In the genomic region with DNA sequence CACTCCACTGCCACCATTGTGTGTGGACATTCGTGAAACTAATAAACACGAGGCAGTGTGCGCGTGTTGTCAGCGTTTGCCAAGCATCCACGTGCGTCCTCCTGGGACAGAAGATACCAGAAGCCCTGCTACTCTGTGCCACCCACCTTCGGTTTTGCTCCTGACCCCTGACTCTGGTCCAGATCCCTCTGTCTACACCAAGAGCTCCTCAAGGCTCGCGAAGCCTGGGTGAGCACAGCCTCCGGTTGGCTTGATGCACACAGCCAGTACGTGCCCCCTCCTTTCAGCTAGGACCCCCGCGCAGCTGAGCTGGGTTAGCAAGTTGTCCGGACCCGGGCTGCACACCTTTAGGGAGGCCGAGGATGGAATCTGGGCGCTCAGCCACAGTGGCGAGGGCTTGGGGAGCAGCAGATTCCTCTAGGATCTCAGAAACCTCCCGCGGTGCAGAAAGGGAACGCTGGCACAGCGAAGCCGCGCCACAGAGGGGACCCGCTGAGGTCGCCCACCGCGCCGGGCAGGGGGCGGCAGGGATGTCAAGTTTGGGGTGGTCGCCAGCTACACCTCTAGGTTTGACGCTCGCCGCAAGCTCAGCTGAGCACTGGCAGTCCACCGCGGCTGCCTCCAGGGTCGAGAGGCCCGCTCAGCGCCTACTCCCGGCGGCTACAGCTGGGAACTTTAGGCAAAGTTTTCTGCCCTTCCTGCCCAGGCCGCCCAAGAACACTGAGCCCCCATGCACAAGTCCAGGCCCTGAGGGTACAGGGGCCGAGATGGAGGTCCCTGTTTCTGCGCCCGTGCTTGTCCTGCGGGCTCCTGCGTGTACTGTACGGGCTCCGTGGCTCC, we compare ENCODE assay signal across 8 mouse cellular contexts. TPM values are rescaled to one million over a fixed set of nuclear protein-coding genes. Genes with fewer than 3 reads are reported as not detected.
DNase-seq lines count a peak whose midpoint lies in the region; ATAC-seq and TF ChIP-seq lines count a peak whose summit lies in the region.

No protein-coding gene starts in this region.

- H3K4me3 ChIP-seq in C2C12 (ENCODE audit: insufficient read depth, poor library complexity, severe bottlenecking), result peak overlapping the region; percentile 48
- peak overlapping the region; percentile 78 for H3K4me3 ChIP-seq in embryonic facial prominence, embryonic 15.5 days (replicated peaks)
- H3K4me3 ChIP-seq in heart, embryonic 13.5 days, result peak overlapping the region; percentile 81
- H3K4me3 ChIP-seq in kidney, embryonic 16.5 days (ENCODE audit: low read length), result peak overlapping the region; percentile 86
- peak overlapping the region; percentile 72 for H3K4me3 ChIP-seq in lung, embryonic 16.5 days (ENCODE audit: low read length)

- H3ac ChIP-seq in C2C12 (ENCODE audit: control insufficient read depth, insufficient read length, low read depth), result peak overlapping the region; percentile 69

- H3K4me2 ChIP-seq in embryonic facial prominence, embryonic 15.5 days (replicated peaks), result peak overlapping the region; percentile 71
- peak overlapping the region; percentile 91 for H3K4me2 ChIP-seq in heart, embryonic 13.5 days
- H3K4me2 ChIP-seq in kidney, embryonic 16.5 days (replicated peaks; ENCODE audit: low read depth, low read length), result peak overlapping the region; percentile 88
- peak overlapping the region; percentile 84 for H3K4me2 ChIP-seq in lung, embryonic 16.5 days (ENCODE audit: low read depth, low read length)

- peak; percentile 57 to 65 for DNase-seq in adrenal gland, adult 18-20 months (ENCODE audit: low spot score in 2 of 2)
- DNase-seq in ovary, postnatal 10 days (ENCODE audit: low spot score), result peak; percentile 44
- DNase-seq in yolk sac, embryonic 10.5 days (ENCODE audit: low spot score), result no peak

- no peak for TF ChIP-seq CTCF in C2C12 (IDR thresholded peaks at IDR 0.05; ENCODE audit: control insufficient read depth, insufficient read depth, insufficient read length)

- H3K27ac ChIP-seq in embryonic facial prominence, embryonic 15.5 days (replicated peaks), result peak overlapping the region; percentile 75; the same call in 1 of the 2 replicates
- peak overlapping the region; percentile 82 for H3K27ac ChIP-seq in heart, embryonic 13.5 days (replicated peaks)
- H3K27ac ChIP-seq in kidney, embryonic 16.5 days (ENCODE audit: low read length), result peak overlapping the region; percentile 75; the same call in 1 of the 2 replicates
- peak overlapping the region; percentile 84 for H3K27ac ChIP-seq in lung, embryonic 16.5 days (ENCODE audit: low read length)

- no peaks in the 10 kb centered on the region for H3K9me3 ChIP-seq in embryonic facial prominence, embryonic 15.5 days (replicated peaks)
- no peaks in the 10 kb centered on the region for H3K9me3 ChIP-seq in heart, embryonic 13.5 days
- peaks cover 2% of the 10 kb centered on the region; the same call in 1 of the 2 replicates for H3K9me3 ChIP-seq in kidney, embryonic 16.5 days (ENCODE audit: low read length)
- H3K9me3 ChIP-seq in lung, embryonic 16.5 days (ENCODE audit: control insufficient read depth, low read length), result 0 out of 2 replicates have a peak, but pooled peaks cover 2% of the 10 kb centered on the region

- H3K27me3 ChIP-seq in C2C12 (ENCODE audit: control insufficient read depth, insufficient read depth, insufficient read length), result no peaks in the 10 kb centered on the region
- H3K27me3 ChIP-seq in embryonic facial prominence, embryonic 15.5 days, result peaks cover 4% of the 10 kb centered on the region; the same call in 1 of the 2 replicates
- no peaks in the 10 kb centered on the region; the same call in 1 of the 2 replicates for H3K27me3 ChIP-seq in heart, embryonic 13.5 days (replicated peaks)
- H3K27me3 ChIP-seq in kidney, embryonic 16.5 days (ENCODE audit: insufficient read depth, low read length), result no peaks in the 10 kb centered on the region
- H3K27me3 ChIP-seq in lung, embryonic 16.5 days (ENCODE audit: control insufficient read depth, insufficient read depth, low read depth, low read length), result peaks cover 2% of the 10 kb centered on the region; the same call in 1 of the 2 replicates

- no peaks in the 10 kb centered on the region for H3K36me3 ChIP-seq in C2C12 (ENCODE audit: control insufficient read depth, insufficient read depth)
- no peaks in the 10 kb centered on the region for H3K36me3 ChIP-seq in embryonic facial prominence, embryonic 15.5 days
- H3K36me3 ChIP-seq in heart, embryonic 13.5 days, result no peaks in the 10 kb centered on the region
- H3K36me3 ChIP-seq in kidney, embryonic 16.5 days (ENCODE audit: insufficient read depth, low read length), result no peaks in the 10 kb centered on the region
- no peaks in the 10 kb centered on the region for H3K36me3 ChIP-seq in lung, embryonic 16.5 days (ENCODE audit: control insufficient read depth, insufficient read depth, low read length)

- 3% methylated on average over 45 of the region's 50 CpGs for WGBS in embryonic facial prominence, embryonic 15.5 days
- WGBS in heart, embryonic 13.5 days, result 5% methylated on average over 50 of the region's 50 CpGs
- WGBS in kidney, embryonic 16.5 days, result 2% methylated on average over 50 of the region's 50 CpGs
- WGBS in lung, embryonic 16.5 days, result 2% methylated on average over 49 of the region's 50 CpGs

- peak overlapping the region; percentile 70 for H3K9ac ChIP-seq in embryonic facial prominence, embryonic 15.5 days
- peak overlapping the region; percentile 95 for H3K9ac ChIP-seq in heart, embryonic 13.5 days
- H3K9ac ChIP-seq in kidney, embryonic 16.5 days (replicated peaks; ENCODE audit: low read length), result peak overlapping the region; percentile 92
- H3K9ac ChIP-seq in lung, embryonic 16.5 days (ENCODE audit: low read length), result peak overlapping the region; percentile 96

- no peaks in the 10 kb centered on the region for H3K79me3 ChIP-seq in C2C12 (ENCODE audit: low read depth)

- peak; percentile 32 for ATAC-seq in embryonic facial prominence, embryonic 15.5 days (ENCODE audit: insufficient number of reproducible peaks, low FRiP score, low TSS enrichment, low read depth)
- no peak for ATAC-seq in heart, embryonic 13.5 days (ENCODE audit: extremely low read depth, insufficient number of reproducible peaks, low FRiP score, low TSS enrichment)
- peak; percentile 4 for ATAC-seq in kidney, embryonic 16.5 days (ENCODE audit: low FRiP score, low TSS enrichment)
- peak; percentile 6; the same call in 1 of the 2 replicates for ATAC-seq in lung, embryonic 16.5 days (ENCODE audit: low read depth)

- H3K79me2 ChIP-seq in C2C12 (ENCODE audit: control insufficient read depth, insufficient read depth), result peaks cover 24% of the 10 kb centered on the region

- peaks cover 14% of the 10 kb centered on the region; the same call in 1 of the 2 replicates for H3K4me1 ChIP-seq in embryonic facial prominence, embryonic 15.5 days
- H3K4me1 ChIP-seq in heart, embryonic 13.5 days, result peaks cover 17% of the 10 kb centered on the region
- H3K4me1 ChIP-seq in kidney, embryonic 16.5 days (ENCODE audit: insufficient read depth, low read length), result peaks cover 30% of the 10 kb centered on the region
- H3K4me1 ChIP-seq in lung, embryonic 16.5 days (replicated peaks; ENCODE audit: control insufficient read depth, insufficient read depth, low read length), result peaks cover 20% of the 10 kb centered on the region

TF ChIP-seq in C2C12, 6 proteins besides CTCF, POLR2A, EP300 and RAD21:
- no peak for TF ChIP-seq USF1 (IDR thresholded peaks at IDR 0.05; ENCODE audit: low read depth)
- no peak for TF ChIP-seq MAX (IDR thresholded peaks at IDR 0.05)
- TF ChIP-seq MYOG (IDR thresholded peaks at IDR 0.05; ENCODE audit: control insufficient read depth, extremely low read depth, insufficient read length), result no peak
- TF ChIP-seq MYOD1 (IDR thresholded peaks at IDR 0.05; ENCODE audit: control insufficient read depth, insufficient read length, low read depth), result no peak
- TF ChIP-seq FOSL1 (IDR thresholded peaks at IDR 0.05; ENCODE audit: insufficient read depth, low read length, poor library complexity, severe bottlenecking), result no peak
- TF ChIP-seq CEBPB (IDR thresholded peaks at IDR 0.05; ENCODE audit: low read depth), result no peak

RNA-seq across cellular contexts. Expression of gene Ptprm, which starts 1.1 kb away (rescaled TPM):
- polyA plus RNA-seq in C2C12 (2012; fragmentation: generic; extraction: Trizol), result 4.4 TPM
- total RNA-seq in adrenal gland, adult 18-20 months (2021), result 10 to 100 TPM; 27.3 to 27.4 TPM
- 16.0 and 17.6 TPM in 2 replicates for polyA plus RNA-seq in embryonic facial prominence, embryonic 15.5 days (2015; fragmentation: Nextera tagmentation; extraction: Ambion mirVana)
- 11.6 and 12.7 TPM in 2 replicates for polyA plus RNA-seq in heart, embryonic 13.5 days (2015; fragmentation: Nextera tagmentation; extraction: Ambion mirVana)
- polyA plus RNA-seq in kidney, embryonic 16.5 days (2015; fragmentation: Nextera tagmentation; extraction: Ambion mirVana), result 17.3 and 19.9 TPM in 2 replicates
- 45.7 and 47.0 TPM in 2 replicates for polyA plus RNA-seq in lung, embryonic 16.5 days (2015; fragmentation: Nextera tagmentation; extraction: Ambion mirVana)
